Mouse (Mus musculus) frontal cortex, adult 2 months (tissue): ENCODE measurements at regions not wholly inside any gene's neighbourhood (a gene's known extent, or its start where the extent isn't known, plus 50 kb on each side); places are given as distances from the start of the nearest gene placed in this dataset.

Experiments used
- DNase-seq, 2 experiments: peaks; one replicate each; pipeline ENCODE4 v3.0.0; 2022; ENCODE audit warnings: low spot score in 1 of 2; ENCODE audit errors: extremely low spot score in 1 of 2

- DNase-seq: no peak
Observed at GRCm38 (mm10) chr1:119308719-119309365, 113.2 kb downstream of the Inhbb start.

DNA sequence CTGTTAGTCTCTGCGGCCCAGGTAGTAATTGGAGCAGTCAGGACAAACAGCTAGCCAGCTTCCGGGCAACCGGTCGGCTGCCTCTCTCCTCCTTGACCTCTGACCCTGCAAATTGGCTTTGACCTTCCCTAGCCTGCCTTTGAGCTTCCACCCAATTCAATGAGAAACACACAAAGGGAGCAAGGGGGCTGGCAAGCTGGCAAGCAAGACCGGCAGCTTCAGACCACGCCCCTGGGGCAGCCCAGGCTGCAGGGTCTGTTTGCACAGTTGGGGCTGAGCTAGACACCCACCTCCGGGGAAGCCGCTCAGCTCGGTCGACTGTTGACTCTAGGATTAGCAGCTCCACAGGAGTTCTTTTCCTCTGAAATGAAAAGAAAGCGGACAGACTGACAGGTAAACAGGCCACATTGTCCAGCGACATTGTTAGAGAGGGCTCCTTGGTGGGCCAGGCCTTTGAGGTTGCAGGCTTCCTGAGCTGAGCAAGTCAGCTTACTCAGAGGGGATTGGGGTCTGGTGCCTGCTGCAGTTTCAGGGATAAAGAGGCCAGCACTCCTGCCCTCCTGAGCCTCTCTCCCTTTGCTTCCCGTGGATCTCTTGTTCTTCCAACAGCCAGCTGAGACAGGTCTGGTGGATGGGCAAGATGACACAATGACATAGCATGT, 116.6 kb downstream of the Inhbb start:
- DNase-seq: no peak

DNA sequence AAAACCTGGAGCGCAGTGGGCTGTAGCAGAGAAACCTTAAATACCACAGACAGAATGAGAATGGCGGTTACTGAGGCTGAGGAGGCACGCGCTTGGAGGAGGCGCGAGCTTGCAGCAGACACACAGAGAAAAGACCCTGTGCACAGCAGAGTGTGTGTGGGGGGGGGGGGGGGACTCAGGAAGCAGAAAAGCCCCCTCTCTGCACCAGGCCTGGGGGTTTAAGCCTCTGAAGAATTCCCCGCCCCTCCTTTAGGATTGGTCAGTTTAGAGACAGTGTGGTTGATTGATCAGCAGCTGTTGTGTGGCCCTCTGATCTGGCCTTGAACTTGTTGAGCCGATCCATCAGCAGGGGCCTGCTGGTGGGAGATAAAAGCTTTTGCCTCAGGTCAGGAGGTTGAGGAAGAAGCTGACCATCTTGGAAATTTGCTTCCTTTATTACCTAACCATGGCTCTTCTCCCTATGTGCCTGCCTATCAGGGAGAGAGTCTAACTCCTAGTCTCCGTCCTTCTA, 117.5 kb downstream of the Inhbb start:
- DNase-seq: no peak

- no peak for DNase-seq
Observed at GRCm38 (mm10) chr1:119302349-119302995, 119.6 kb downstream of the Inhbb start.

DNA sequence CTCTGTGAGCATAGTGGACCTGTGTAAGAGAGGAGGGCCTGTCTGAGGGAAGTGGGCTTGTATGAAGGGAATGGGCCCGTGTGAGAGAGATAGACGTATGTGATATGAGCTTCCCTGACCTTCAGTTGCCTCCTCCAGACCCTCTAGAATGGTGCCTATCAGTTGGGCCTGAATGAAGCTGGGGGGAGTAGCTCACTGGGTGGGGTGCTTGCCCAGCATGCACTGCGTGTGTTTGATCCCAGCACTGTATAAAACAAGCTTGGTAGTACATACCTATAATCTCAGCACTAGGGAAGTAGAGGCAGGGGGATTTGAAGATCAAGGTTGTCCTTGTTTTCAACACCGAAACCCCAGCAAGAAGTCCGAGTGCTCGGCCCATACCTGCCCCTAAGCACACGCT, 120.1 kb downstream of the Inhbb start:
- no peak for DNase-seq

DNA sequence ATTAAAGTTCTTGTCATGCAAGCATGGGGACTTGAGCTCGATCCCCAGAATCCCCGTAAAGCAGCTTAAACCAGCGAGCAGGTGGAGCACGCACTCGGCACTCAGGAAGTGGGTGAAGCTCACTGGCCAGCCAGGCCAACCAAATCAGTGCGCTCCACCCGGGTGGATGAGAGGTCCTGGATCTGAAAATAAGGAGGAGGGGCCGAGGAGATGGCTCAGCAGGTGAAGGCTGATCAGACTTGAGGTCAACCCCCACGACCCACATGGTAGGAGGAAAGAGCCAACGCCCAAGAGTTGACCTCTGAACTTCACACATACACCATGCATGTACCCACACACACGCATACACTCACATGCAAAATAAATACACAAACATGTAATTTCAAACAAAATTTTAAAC, 120.8 kb downstream of the Inhbb start:
- no peak for DNase-seq

DNA sequence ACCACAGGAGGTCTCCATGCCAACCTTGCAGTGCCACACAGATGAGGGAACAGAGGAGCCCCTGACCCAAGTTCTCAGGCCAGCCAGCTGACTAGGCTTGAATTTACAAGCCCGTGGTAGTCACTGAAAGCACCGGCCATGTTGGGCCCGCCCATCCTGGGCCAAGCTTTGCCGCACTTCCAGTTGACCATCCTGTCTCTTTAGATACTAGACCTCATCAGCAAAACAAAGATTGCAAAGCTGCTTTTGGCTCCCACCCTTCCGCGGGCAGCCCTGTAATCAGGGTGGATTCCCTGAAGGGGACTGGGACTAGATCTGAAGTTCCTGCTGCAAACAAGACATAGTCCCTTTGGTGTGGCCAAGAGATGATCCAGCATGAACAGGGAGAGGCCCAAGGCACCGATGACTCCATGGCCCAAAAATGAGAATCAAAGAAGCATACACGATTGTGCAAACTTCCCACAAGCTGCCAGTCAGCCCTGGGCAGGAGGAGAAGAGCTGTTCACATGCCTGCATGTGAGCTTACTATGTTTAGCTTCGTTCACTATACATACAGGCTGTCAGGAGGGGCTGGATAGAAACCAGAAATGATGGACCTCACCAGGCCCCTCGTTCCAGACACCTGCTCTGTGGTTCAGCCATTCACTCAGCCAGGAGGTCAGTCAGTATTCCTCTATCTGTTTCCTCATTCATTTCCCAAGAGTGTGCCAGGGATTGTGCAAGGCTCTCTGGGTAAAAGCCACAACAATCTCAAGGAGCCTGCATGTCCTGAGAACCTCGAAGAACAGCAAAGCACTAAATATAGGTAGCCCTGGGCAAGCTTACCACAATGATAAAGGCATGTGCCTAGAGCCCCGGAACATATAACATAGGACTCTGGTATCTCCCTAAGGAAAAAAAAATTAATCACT, 122.0 kb downstream of the Inhbb start:
- no peak for DNase-seq

DNA sequence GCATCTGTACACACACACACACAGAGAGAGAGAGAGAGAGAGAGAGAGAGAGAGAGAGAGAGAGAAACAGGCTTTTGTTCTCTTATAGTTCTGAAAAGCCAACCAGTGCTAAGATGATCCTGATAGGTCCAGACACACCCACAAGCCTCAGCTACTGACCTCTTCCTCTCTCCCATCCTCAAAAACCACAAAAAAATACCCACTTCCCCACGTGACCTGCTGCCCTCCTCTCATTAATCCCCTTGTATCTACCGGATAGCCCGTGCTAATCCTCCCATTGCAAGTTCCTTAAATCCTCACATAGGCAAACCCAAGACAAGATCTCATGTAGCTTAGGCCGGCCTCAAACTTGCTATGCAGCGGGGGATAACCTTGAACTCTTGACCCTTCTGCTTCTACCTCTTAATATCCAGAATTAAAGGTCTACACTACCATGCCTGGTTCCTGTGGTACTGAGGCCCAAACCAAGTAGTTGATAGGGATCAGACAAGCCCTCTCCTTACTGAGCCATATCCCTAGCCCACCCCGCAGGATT, 123.3 kb downstream of the Inhbb start:
- no peak for DNase-seq

GRCm38 (mm10) chr1:119295121-119295520, 126.9 kb downstream of the Inhbb start:
- no peak for DNase-seq

- no peak for DNase-seq
Observed at GRCm38 (mm10) chr1:119293839-119294238, 128.2 kb downstream of the Inhbb start.

GRCm38 (mm10) chr1:119292216-119292615, 129.8 kb downstream of the Inhbb start:
- no peak for DNase-seq

DNA sequence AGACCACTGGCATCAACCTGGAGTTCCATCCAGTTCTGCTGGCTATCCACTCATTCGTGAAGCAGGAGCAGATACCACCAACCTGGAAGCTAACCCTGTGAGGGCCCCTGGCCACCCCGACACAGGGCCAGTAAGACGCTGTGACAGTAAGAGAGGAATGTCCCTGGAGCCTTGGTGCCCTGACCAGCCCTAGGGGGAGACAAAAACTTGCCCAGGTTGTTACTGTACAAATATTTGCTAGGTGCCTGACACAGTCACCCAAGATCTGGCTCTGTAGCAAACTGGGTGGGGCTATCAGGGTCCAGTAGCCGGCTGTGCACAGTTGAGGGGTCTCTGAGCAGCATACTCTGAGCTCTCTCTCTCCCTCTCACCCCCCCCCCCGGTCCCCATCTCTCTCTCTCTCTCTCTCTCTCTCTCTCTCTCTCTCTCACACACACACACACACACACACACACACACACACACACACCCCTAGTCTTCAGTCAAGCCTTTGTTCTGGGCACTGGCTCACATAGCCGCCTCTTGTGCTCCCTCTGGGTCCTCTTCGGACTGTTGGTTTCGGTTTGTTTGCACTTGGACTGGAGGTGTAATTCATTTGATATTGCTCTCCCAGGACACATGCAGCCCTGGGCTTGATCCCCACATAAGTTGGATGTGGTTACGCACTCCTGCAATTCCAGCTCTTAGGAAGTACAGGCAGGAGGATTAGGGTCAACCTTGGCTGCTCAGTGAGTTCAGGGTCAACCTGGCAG, 131.7 kb downstream of the Inhbb start:
- no peak for DNase-seq

DNA sequence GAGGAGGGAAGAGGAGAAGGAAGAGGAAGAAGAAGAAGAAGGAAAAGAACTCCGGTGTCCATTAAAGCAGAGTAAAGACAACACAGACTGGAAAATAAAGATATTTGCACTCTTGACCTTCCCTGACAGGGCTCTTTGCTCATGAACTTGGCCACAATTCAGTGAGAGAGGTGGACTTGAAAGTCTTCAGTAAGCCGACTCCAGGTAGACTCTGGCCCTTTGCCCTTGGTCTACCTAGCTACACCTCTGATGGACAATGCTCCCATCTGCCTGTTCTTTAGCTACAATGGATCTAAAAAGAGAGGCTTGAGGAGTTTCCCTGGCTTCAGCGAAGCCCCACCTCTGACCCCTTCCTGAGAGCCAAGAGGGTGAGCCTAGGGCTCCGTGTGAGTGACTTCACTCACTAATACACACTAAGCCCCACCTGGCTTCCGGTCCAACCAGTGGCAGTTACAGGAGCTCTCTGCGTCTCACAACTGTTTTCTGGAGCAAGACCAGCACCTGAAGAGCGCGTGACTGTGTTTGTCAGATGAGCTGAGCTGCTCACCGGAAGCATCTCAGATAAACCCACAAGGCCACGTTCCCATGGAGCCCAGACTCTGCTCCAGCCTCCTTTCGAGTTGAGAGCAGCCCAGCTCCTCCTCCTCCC, 132.4 kb downstream of the Inhbb start:
- DNase-seq: no peak

- no peak for DNase-seq
Observed at GRCm38 (mm10) chr1:119282416-119282815, 139.6 kb downstream of the Inhbb start.

GRCm38 (mm10) chr1:119279261-119279660, 142.8 kb downstream of the Inhbb start:
- no peak for DNase-seq

DNA sequence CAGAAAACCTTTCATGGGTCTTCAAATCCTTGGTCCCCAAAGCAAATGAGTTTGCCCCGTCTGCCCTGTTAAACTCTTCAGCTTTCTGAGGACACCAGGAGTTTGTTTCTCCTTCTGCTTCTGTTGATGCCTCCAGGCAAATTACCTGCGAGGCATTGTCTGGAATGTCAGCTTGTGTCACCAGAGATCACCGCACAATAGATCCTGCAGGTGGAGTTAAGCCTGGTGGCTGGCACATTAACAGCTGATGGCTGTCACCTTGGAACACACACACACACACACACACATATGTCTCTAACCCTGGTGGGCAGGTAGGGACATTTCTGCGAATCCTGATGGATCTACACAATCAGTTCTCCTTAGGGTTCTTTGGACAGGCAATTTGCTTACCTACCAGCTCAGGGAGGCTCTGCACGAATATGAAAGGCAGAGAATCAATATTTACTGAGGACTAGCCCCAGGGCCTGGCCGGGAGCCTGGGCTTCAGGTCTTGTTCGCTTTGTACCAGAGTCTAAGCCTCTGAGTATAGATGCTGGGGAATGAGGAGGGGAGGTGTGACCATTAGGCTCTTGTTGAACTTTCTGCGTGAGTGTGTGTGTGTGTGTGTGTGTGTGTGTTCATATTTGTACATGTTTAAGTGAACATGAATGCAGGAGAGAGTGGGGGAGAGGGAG, 143.4 kb downstream of the Inhbb start:
- DNase-seq: no peak

GRCm38 (mm10) chr1:119277990-119278389, 144.1 kb downstream of the Inhbb start:
- DNase-seq: no peak

GRCm38 (mm10) chr1:119266013-119266412, 156.0 kb downstream of the Inhbb start:
- no peak for DNase-seq
